Mouse (Mus musculus): ENCODE data around the gene Ces2g. TPM values are rescaled to one million over a fixed set of nuclear protein-coding genes. Genes with fewer than 3 reads are reported as not detected.

Gene Ces2g
- not detected in 2 replicates for polyA plus RNA-seq (2016; fragmentation: Nextera tagmentation; extraction: Ambion mirVana)

DNA sequence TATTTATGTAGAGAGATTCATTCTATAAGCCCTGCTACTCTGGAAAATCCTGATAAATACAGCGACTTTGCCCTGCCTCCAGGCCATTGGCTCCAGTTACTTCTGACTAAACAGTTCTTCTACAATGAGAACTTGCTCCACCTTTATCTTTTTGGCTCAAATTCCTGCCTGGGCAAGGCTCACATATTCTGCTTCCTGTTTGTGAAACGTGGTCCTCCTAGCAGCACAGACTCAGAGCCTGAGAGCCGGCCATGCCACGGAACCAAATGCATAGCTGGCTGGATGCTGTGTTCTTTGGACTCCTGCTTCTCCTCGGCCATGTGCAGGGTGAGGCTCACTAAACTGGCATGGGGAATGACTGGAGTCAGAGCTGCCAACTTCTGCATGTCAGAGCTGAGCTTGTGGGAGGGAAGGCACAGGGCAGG lies at the start of gene Ces2g:
Gene Ces2g (plus strand): TSS at position 182 of the 425 bp plus-strand sequence.
- no peaks in the 10 kb centered on the region for H3K4me1 ChIP-seq
- no peak within 1 kb of the TSS for H3K4me3 ChIP-seq
- H3K27me3 ChIP-seq (replicated peaks): no peaks in the 10 kb centered on the region
- 78% methylated on average over 5 of the region's 5 CpGs for WGBS
- ATAC-seq (ENCODE audit: low FRiP score, low read depth): no peak
- H3K9ac ChIP-seq: no peak within 1 kb of the TSS
- H3K9me3 ChIP-seq: no peaks in the 10 kb centered on the region
- no peaks in the 10 kb centered on the region for H3K36me3 ChIP-seq
- H3K27ac ChIP-seq: no peak within 1 kb of the TSS
- no peak within 1 kb of the TSS for H3K4me2 ChIP-seq (replicated peaks)

DNA sequence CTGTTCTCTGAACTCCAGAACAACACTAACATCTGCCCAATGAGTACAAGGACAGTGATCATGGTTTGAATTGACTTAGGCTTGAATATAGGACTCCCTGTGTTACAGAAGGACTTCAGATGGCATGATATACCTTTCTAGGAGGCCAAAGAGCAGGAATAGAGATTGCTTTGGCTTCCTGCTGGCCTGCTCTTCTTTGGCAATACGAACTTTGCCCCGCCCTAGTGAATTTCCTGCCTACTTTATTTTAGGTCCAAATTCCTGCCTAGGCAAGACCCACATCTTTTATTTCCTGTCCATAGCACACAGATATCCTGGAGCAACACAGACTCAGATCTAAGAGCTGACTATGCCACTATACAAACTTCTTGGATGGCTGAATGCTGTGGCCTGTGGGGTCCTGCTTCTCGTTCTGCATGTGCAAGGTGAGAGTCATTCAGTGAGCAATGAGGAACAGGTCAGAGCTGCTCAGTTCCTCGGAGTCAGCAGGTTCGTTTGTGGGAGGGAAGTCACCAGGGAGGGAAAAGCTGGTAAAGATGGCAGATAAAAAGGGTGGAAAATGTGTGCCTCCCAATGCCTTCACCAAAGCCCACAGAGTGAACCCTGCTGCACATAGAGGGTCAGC lies 35.4 kb upstream of the Ces2g start, which contains the start of gene Ces2e:
Gene Ces2e (plus strand): TSS at position 289 of the 625 bp plus-strand sequence.
- no peak within 1 kb of the TSS for H3K4me2 ChIP-seq (replicated peaks)
- H3K4me3 ChIP-seq: no peak within 1 kb of the TSS
- WGBS: 74% methylated on average over 5 of the region's 5 CpGs
- no peaks in the 10 kb centered on the region for H3K9me3 ChIP-seq
- no peak within 1 kb of the TSS for H3K27ac ChIP-seq
- no peaks in the 10 kb centered on the region for H3K36me3 ChIP-seq
- H3K4me1 ChIP-seq: no peaks in the 10 kb centered on the region
- no peaks in the 10 kb centered on the region for H3K27me3 ChIP-seq (replicated peaks)
- ATAC-seq (ENCODE audit: low FRiP score, low read depth): no peak
- H3K9ac ChIP-seq: no peak within 1 kb of the TSS

DNA sequence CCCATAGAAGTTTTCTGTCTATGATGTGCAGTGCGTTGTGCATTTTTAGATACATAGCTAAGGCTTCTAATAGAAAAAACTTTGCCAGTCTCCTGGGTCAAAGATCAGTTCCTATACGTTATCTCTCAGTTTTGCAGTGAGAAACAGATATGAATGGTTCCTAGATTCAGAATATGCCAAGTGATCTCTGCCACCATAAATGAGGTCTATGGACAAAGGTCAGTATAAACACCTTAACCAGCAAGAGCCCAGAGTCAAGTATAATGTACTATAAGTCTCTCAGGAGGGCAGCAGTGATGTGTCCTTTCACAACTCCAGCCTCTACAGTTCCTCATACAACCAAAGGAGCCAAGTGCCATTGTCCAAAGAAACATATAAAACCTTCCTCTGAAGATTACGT lies 34.2 kb upstream of the Ces2g start:
- Histone ChIP-seq H3K9me3 (no peaks in the 10 kb centered on the region), H3K4me3 (no peak overlapping the region), H3K9ac (no peak overlapping the region), H3K27ac (no peak overlapping the region), H3K4me1 (no peaks in the 10 kb centered on the region), H3K4me2 (replicated peaks) (no peak overlapping the region), H3K27me3 (replicated peaks) (no peaks in the 10 kb centered on the region), H3K36me3 (no peaks in the 10 kb centered on the region)
- no peak for ATAC-seq (ENCODE audit: low FRiP score, low read depth)
- 82% methylated on average over 3 of the region's 3 CpGs for WGBS

DNA sequence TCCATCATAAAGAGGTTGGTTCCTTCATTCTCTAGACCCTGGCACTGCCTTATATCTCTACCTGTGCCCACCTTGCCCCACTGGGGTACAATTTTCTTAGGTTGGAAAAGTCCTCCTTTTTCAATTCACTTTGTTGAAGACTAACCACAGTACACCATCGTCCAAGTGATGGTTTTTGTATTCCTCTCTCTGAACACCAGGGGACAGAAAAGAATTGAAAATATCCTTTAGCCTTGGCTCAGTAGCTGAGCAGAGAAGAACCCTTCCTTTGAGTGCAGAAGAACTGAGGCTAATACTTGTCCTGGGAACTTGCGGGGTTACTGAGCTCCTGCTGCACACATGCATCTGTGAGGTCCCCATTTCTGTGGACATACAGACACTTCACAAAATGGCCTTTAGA lies 16.9 kb upstream of the Ces2g start:
- no peak overlapping the region for H3K9ac ChIP-seq
- H3K4me1 ChIP-seq: no peaks in the 10 kb centered on the region
- no peaks in the 10 kb centered on the region for H3K27me3 ChIP-seq (replicated peaks)
- WGBS: 84% methylated on average over 2 of the region's 2 CpGs
- H3K36me3 ChIP-seq: no peaks in the 10 kb centered on the region
- no peak overlapping the region for H3K27ac ChIP-seq
- H3K4me2 ChIP-seq (replicated peaks): no peak overlapping the region
- H3K4me3 ChIP-seq: no peak overlapping the region
- H3K9me3 ChIP-seq: no peaks in the 10 kb centered on the region
- no peak for ATAC-seq (ENCODE audit: low FRiP score, low read depth)

DNA sequence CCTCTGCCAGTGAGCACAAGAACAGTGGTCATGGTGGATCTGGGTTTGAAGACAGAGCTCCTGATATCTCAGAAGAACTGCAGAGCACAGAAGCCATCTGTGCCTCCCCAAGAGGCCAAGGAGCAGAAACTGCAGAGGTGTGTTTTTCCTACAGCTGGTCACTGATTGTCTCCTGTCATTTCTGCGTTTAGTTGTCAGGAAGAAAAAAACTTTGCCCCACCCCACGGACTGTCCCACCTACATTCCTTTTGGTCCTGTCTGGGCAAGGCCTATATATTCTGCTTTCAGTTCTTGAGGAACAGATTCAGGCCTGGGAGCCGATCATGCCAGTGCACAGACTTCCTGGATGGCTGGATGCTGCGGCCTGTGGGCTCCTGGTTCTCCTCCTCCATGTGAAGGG lies 14.5 kb upstream of the Ces2g start, which contains the start of gene Ces2f:
Gene Ces2f (plus strand): TSS at position 301 of the 400 bp plus-strand sequence.
- H3K4me1 ChIP-seq: no peaks in the 10 kb centered on the region
- ATAC-seq (ENCODE audit: low FRiP score, low read depth): no peak
- no peaks in the 10 kb centered on the region for H3K9me3 ChIP-seq
- H3K27ac ChIP-seq: no peak within 1 kb of the TSS
- no peaks in the 10 kb centered on the region for H3K27me3 ChIP-seq (replicated peaks)
- H3K4me2 ChIP-seq (replicated peaks): no peak within 1 kb of the TSS
- H3K36me3 ChIP-seq: no peaks in the 10 kb centered on the region
- H3K9ac ChIP-seq: no peak within 1 kb of the TSS
- 88% methylated on average over 4 of the region's 4 CpGs for WGBS
- no peak within 1 kb of the TSS for H3K4me3 ChIP-seq

DNA sequence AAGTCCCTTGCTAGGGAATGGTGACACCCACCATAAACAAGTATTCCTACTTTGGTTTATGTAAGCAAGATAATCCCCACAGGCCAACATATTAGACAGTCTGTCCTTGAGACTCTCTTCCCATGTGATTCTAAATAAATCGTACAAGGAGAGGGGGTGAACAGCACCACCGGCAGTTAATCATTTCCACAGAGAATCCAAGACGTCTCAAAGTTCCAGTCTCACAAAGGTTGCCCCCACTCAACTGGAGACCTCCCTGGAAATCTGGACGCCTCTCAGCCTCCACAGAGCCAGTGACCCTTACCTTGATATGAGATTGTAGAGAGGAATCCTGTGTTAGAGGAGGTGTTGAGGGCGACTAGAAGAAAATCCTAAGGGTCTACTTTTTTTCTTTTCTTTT lies 12.5 kb upstream of the Ces2g start:
- Histone ChIP-seq H3K9ac (no peak overlapping the region), H3K9me3 (no peaks in the 10 kb centered on the region), H3K27me3 (replicated peaks) (no peaks in the 10 kb centered on the region), H3K4me3 (no peak overlapping the region), H3K36me3 (no peaks in the 10 kb centered on the region), H3K27ac (no peak overlapping the region), H3K4me2 (replicated peaks) (no peak overlapping the region), H3K4me1 (no peaks in the 10 kb centered on the region)
- 81% methylated on average over 5 of the region's 5 CpGs for WGBS
- ATAC-seq (ENCODE audit: low FRiP score, low read depth): no peak

DNA sequence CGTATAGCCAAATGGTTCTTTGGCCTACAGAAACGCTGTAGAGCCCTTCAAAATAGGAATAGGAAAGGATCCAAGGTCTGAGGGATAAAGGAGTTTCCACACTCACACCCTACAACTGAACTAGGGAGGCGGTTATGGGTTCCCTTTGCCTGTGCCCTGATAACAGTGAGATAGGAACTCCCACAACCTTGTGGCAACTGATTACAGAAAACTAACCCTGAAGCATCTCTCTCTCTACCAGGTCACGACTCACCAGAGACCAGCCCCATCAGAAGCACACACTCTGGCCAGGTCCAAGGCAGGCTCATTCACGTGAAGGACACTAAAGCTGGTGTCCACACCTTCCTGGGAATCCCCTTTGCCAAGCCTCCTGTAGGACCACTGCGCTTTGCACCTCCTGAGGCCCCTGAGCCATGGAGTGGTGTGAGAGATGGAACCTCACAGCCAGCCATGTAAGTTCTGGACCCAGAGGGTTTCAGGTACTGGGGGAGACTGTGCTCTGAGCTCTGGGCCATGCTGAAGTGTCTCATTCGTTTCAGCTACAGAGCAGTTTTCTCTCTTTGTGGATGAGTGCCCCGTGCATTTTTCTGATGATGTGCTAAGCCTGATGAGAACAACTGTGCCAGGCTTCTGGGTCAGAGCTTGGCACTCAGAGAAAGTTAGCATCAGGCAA lies 847 bp downstream of the Ces2g start:
- Histone ChIP-seq H3K9me3 (no peaks in the 10 kb centered on the region), H3K9ac (no peak overlapping the region), H3K27me3 (replicated peaks) (no peaks in the 10 kb centered on the region), H3K4me1 (no peaks in the 10 kb centered on the region), H3K27ac (no peak overlapping the region), H3K36me3 (no peaks in the 10 kb centered on the region), H3K4me2 (replicated peaks) (no peak overlapping the region), H3K4me3 (no peak overlapping the region)
- 75% methylated on average over 8 of the region's 8 CpGs for WGBS
- ATAC-seq (ENCODE audit: low FRiP score, low read depth): no peak

DNA sequence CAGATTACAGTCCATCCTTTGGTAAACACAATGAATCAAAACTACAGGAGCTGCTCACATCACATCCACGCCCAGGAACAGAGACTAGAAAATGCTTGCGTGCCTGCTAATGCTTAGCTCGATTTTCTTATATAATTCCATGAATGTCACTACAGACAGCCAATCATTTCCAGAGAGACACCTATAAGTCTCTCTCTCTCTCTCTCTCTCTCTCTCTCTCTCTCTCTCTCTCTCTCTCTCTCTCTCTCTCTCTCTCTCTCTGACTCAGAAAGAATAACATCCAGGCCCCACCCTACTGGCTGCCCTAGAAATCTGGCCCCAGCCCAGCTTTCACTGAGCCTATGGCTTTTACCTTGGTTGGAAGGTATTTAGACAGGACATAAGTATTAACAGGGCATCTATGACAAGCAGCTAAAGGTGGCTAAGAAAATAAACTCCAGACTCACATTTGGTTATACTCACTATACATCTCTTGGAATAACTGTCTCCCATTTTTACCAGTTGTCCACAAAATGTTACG lies 1.9 kb downstream of the Ces2g start:
- Histone ChIP-seq H3K9ac (no peak overlapping the region), H3K27ac (no peak overlapping the region), H3K9me3 (no peaks in the 10 kb centered on the region), H3K4me3 (no peak overlapping the region), H3K4me2 (replicated peaks) (no peak overlapping the region), H3K36me3 (no peaks in the 10 kb centered on the region), H3K4me1 (no peaks in the 10 kb centered on the region), H3K27me3 (replicated peaks) (no peaks in the 10 kb centered on the region)
- 82% methylated on average over 4 of the region's 4 CpGs for WGBS
- ATAC-seq (ENCODE audit: low FRiP score, low read depth): no peak

DNA sequence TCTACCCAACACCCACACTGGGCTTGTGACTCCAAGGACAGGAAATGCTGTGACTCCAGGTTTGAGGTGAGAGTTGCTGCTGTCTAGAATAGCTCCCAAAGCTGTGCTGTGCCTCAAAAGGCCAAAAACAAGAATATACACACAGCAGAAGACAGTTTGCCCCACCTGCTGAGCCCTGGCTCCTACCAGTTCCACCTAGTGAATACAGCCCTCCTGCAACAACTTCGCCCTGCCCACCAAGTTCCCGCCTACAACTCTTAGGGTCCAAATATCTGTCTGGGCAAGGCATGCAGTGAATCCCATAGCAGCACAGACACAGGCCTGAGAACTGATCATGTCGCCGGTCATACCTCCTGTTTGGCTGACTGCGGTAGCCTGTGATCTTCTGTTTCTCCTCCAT lies 22.6 kb downstream of the Ces2g start:
- Histone ChIP-seq H3K4me2 (replicated peaks) (no peak overlapping the region), H3K4me3 (no peak overlapping the region), H3K36me3 (no peaks in the 10 kb centered on the region), H3K9ac (no peak overlapping the region), H3K9me3 (peaks cover 14% of the 10 kb centered on the region), H3K27me3 (replicated peaks) (no peaks in the 10 kb centered on the region), H3K27ac (no peak overlapping the region), H3K4me1 (no peaks in the 10 kb centered on the region)
- ATAC-seq (ENCODE audit: low FRiP score, low read depth): no peak
- WGBS: 88% methylated on average over 5 of the region's 5 CpGs

DNA sequence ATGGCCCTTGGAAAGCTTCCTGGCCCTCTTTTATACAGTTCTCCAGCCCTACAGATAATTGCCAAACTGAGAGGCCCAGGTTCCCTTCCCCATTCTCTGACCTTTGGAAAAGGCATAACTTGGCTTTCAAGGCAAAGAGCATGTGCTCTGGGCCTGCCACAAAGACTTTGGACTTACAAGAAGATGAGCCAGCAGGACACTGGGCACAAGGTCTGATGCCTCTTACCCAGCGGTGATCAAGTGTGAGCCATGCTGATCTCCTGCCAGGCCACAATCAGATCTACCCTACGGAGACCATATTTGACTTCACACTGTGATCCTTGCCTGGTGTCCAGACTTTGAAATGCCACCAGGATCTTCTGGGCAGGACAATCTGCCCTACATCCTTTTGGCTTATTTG lies 23.4 kb downstream of the Ces2g start:
- H3K27ac ChIP-seq: no peak overlapping the region
- 94% methylated on average over 2 of the region's 2 CpGs for WGBS
- peaks cover 7% of the 10 kb centered on the region; the same call in 1 of the 2 replicates for H3K9me3 ChIP-seq
- H3K9ac ChIP-seq: no peak overlapping the region
- H3K4me2 ChIP-seq (replicated peaks): no peak overlapping the region
- no peak overlapping the region for H3K4me3 ChIP-seq
- H3K4me1 ChIP-seq: no peaks in the 10 kb centered on the region
- no peaks in the 10 kb centered on the region for H3K36me3 ChIP-seq
- ATAC-seq (ENCODE audit: low FRiP score, low read depth): no peak
- no peaks in the 10 kb centered on the region for H3K27me3 ChIP-seq (replicated peaks)

DNA sequence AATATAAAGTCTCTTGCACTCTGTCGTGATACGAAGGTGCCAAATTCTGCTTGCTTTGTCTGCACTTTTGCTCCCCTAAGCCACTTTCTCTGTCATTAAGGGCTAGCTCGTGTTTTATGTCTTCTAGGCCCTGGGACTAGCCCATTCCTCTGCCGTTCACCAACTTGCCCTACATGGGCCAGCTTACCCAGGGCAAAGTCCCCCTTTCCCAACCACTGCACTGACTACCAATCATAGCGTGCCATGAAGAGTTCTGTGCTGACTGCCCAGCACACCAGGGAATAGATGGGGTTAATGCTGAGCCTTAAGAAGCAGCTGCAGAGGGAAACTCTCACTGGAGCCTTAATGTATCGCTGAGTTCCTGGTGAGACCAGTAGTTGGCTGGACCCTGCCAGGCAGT lies 36.7 kb downstream of the Ces2g start:
- WGBS: 79% methylated on average over 6 of the region's 6 CpGs
- no peak overlapping the region for H3K4me2 ChIP-seq (replicated peaks)
- no peak overlapping the region for H3K4me3 ChIP-seq
- no peaks in the 10 kb centered on the region for H3K27me3 ChIP-seq (replicated peaks)
- no peak for ATAC-seq (ENCODE audit: low FRiP score, low read depth)
- no peaks in the 10 kb centered on the region for H3K9me3 ChIP-seq
- H3K27ac ChIP-seq: no peak overlapping the region
- no peaks in the 10 kb centered on the region for H3K36me3 ChIP-seq
- no peaks in the 10 kb centered on the region for H3K4me1 ChIP-seq
- no peak overlapping the region for H3K9ac ChIP-seq

DNA sequence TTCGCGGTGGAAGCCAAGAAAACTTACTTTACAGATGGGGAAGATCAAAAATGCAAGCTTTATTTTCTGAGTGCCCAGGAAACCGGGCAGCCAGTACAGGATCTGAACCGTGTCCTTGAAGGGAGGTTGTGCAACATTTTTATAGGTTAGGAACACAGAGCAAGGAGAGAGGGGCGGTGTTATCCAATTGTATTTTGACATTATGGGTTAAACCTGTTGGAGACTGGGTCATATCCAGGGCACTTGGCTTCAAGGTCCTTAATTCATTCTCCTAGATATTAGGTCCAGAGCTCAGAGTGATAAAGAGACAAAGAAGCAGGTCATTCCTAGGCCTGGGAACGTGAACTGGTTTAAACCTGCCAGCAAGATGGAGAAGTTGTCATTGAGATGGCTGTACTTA lies 37.7 kb downstream of the Ces2g start:
- no peak overlapping the region for H3K9ac ChIP-seq
- H3K27ac ChIP-seq: no peak overlapping the region
- no peaks in the 10 kb centered on the region for H3K9me3 ChIP-seq
- 86% methylated on average over 6 of the region's 6 CpGs for WGBS
- no peak overlapping the region for H3K4me2 ChIP-seq (replicated peaks)
- H3K4me3 ChIP-seq: no peak overlapping the region
- H3K4me1 ChIP-seq: no peaks in the 10 kb centered on the region
- H3K27me3 ChIP-seq (replicated peaks): no peaks in the 10 kb centered on the region
- no peak for ATAC-seq (ENCODE audit: low FRiP score, low read depth)
- no peaks in the 10 kb centered on the region for H3K36me3 ChIP-seq

DNA sequence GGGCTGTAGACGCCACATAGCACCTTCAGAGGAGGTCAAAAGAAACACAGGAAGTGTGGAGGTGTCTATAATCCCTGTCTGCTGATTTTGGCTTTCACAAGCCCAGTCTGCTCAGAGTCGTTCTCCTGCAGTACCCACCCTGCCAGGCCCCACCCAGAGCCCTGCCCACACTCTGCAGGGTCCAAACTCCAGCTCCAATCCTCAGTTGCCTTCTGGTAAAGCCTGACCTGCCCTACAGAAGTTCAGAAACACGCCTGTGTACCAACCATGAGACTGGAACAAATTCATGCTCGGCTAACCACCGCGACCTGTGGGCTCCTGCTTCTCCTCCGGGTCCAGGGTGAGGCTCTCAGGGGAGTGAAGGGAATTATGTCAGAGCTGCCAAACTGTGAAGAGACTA lies 39.1 kb downstream of the Ces2g start, which contains the start of gene Ces2h:
Gene Ces2h (plus strand): TSS at position 268 of the 400 bp plus-strand sequence.
- H3K9ac ChIP-seq: no peak within 1 kb of the TSS
- no peaks in the 10 kb centered on the region for H3K36me3 ChIP-seq
- H3K9me3 ChIP-seq: no peaks in the 10 kb centered on the region
- no peaks in the 10 kb centered on the region for H3K27me3 ChIP-seq (replicated peaks)
- H3K4me1 ChIP-seq: no peaks in the 10 kb centered on the region
- H3K4me3 ChIP-seq: no peak within 1 kb of the TSS
- no peak within 1 kb of the TSS for H3K27ac ChIP-seq
- no peak within 1 kb of the TSS for H3K4me2 ChIP-seq (replicated peaks)
- 86% methylated on average over 7 of the region's 7 CpGs for WGBS
- ATAC-seq (ENCODE audit: low FRiP score, low read depth): no peak

Data from neural tube, embryonic 12.5 days (tissue).